Mouse (Mus musculus) stomach, embryonic 14.5 days (tissue): ENCODE data around the gene Tcap. TPM values are rescaled to one million over a fixed set of nuclear protein-coding genes. Genes with fewer than 3 reads are reported as not detected.
A peak's percentile ranks its signal among the peaks of the same experiment; 100 is the strongest.

Experiments used
- ATAC-seq: fragments of 200-750 bp; cut with Nextera tagmentation; 2 replicates; pipeline ENCODE4 v1.8.0; 2017; ENCODE audit warnings: low read depth, moderate TSS enrichment; ENCODE audit not compliant: insufficient number of reproducible peaks, insufficient read depth, low FRiP score
- H3K27ac ChIP-seq: fragments of 300-500 bp; sonication (generic); 2 replicates; pipeline ENCODE4 v1.5.1; 2014; ENCODE audit warnings: mild to moderate bottlenecking, low read length, moderate library complexity, mixed read lengths
- H3K27me3 ChIP-seq: fragments of 300-500 bp; sonication (generic); 2 replicates; pipeline ENCODE4 v1.6.1; 2014; ENCODE audit warnings: low read length, control low read depth, mixed read lengths; ENCODE audit not compliant: control insufficient read depth, insufficient read depth
- H3K36me3 ChIP-seq: fragments of 300-500 bp; sonication (generic); 2 replicates; pipeline ENCODE4 v1.6.1; 2014; ENCODE audit warnings: mild to moderate bottlenecking, control low read depth, low read length, moderate library complexity, mixed read lengths; ENCODE audit not compliant: control insufficient read depth, insufficient read depth
- H3K4me1 ChIP-seq: fragments of 300-500 bp; sonication (generic); 2 replicates; pipeline ENCODE4 v1.6.1; 2014; ENCODE audit warnings: low read length, control low read depth, mixed read lengths; ENCODE audit not compliant: control insufficient read depth, insufficient read depth
- H3K4me2 ChIP-seq: fragments of 300-500 bp; sonication (generic); replicated peaks from 2 replicates; pipeline ENCODE4 v1.6.1; 2014; ENCODE audit warnings: low read depth, low read length, control low read depth
- H3K4me3 ChIP-seq: fragments of 300-500 bp; sonication (generic); 2 replicates; pipeline ENCODE4 v1.5.1; 2014; ENCODE audit warnings: low read depth, low read length, control low read depth
- H3K9ac ChIP-seq: fragments of 300-500 bp; sonication (generic); replicated peaks from 2 replicates; pipeline ENCODE4 v1.6.1; 2014; ENCODE audit warnings: low read depth, mild to moderate bottlenecking, control low read depth, low read length, moderate library complexity, mixed read lengths
- H3K9me3 ChIP-seq: fragments of 300-500 bp; sonication (generic); 2 replicates; pipeline ENCODE4 v1.6.1; 2016; ENCODE audit warnings: low read depth, low read length, control low read depth; ENCODE audit not compliant: control insufficient read depth
- WGBS: fragments of 180-500 bp; shearing (Covaris S2); extraction: QIAGEN DNeasy Blood & Tissue Kit; methylation state at CpG from one replicate; pipeline ENCODE4 v1.1.7; 2014; 5-methylcytosine and 5-hydroxymethylcytosine counted together
- polyA plus RNA-seq: library from polyadenylated mRNA; unstranded; fragments of >200 nt; fragmentation: Nextera tagmentation; extraction: Ambion mirVana; gene quantifications from 2 replicates; pipeline ENCODE4 v1.2.1, GENCODE M21; 2014

Gene Tcap
- polyA plus RNA-seq, 1 experiment from 2014 or later, result 0.27 TPM

GRCm38 (mm10) chr11:98340597-98340996 is 43.0 kb upstream of the Tcap start:
- Histone ChIP-seq H3K27ac (no peak overlapping the region), H3K9me3 (no peaks in the 10 kb centered on the region), H3K9ac (no peak overlapping the region), H3K4me1 (peaks cover 10% of the 10 kb centered on the region), H3K36me3 (no peaks in the 10 kb centered on the region), H3K27me3 (peaks cover 57% of the 10 kb centered on the region), H3K4me3 (no peak overlapping the region), H3K4me2 (no peak overlapping the region)
- ATAC-seq, result no peak
- 2% methylated on average over 2 of the region's 4 CpGs for WGBS

GRCm38 (mm10) chr11:98341174-98341573 is 42.4 kb upstream of the Tcap start:
- WGBS, result 59% methylated on average over 4 of the region's 4 CpGs
- Histone ChIP-seq H3K27me3 (peaks cover 53% of the 10 kb centered on the region), H3K9me3 (no peaks in the 10 kb centered on the region)

GRCm38 (mm10) chr11:98342000-98342945 is 41.3 kb upstream of the Tcap start:
- WGBS, result 2% methylated on average over 29 of the region's 29 CpGs

More at GRCm38 (mm10) chr11:98341174-98341573, 42.4 kb upstream of the Tcap start:
- Histone ChIP-seq H3K4me2 (no peak overlapping the region), H3K27ac (no peak overlapping the region), H3K4me1 (peaks cover 10% of the 10 kb centered on the region), H3K4me3 (no peak overlapping the region), H3K9ac (no peak overlapping the region), H3K36me3 (no peaks in the 10 kb centered on the region)
- no peak for ATAC-seq

GRCm38 (mm10) chr11:98345253-98345652 is 38.4 kb upstream of the Tcap start:
- no peak overlapping the region for H3K9ac ChIP-seq
- WGBS, result 3% methylated on average over 14 of the region's 14 CpGs
- H3K9me3 ChIP-seq, result no peaks in the 10 kb centered on the region
- peaks cover 48% of the 10 kb centered on the region for H3K27me3 ChIP-seq
- no peak overlapping the region for H3K27ac ChIP-seq
- H3K4me3 ChIP-seq, result no peak overlapping the region
- ATAC-seq, result no peak
- H3K36me3 ChIP-seq, result no peaks in the 10 kb centered on the region
- H3K4me1 ChIP-seq, result peaks cover 13% of the 10 kb centered on the region
- H3K4me2 ChIP-seq, result peak overlapping the region; percentile 25; the same call in 1 of the 2 replicates

More at GRCm38 (mm10) chr11:98342000-98342945, 41.3 kb upstream of the Tcap start:
- H3K27me3 ChIP-seq, result peaks cover 50% of the 10 kb centered on the region
- no peak overlapping the region for H3K27ac ChIP-seq
- H3K9me3 ChIP-seq, result no peaks in the 10 kb centered on the region
- peak overlapping the region; percentile 23 for H3K4me3 ChIP-seq
- no peaks in the 10 kb centered on the region for H3K36me3 ChIP-seq
- peak overlapping the region; percentile 59 for H3K4me2 ChIP-seq
- peak; percentile 46; the same call in 1 of the 2 replicates for ATAC-seq
- H3K4me1 ChIP-seq, result peaks cover 10% of the 10 kb centered on the region
- H3K9ac ChIP-seq, result no peak overlapping the region

GRCm38 (mm10) chr11:98346168-98346567 is 37.4 kb upstream of the Tcap start:
- no peak for ATAC-seq
- Histone ChIP-seq H3K27me3 (peaks cover 53% of the 10 kb centered on the region), H3K4me3 (no peak overlapping the region), H3K27ac (no peak overlapping the region), H3K4me2 (no peak overlapping the region), H3K4me1 (peaks cover 13% of the 10 kb centered on the region), H3K9me3 (no peaks in the 10 kb centered on the region), H3K9ac (no peak overlapping the region), H3K36me3 (no peaks in the 10 kb centered on the region)
- 13% methylated on average over 9 of the region's 9 CpGs for WGBS

- peaks cover 8% of the 10 kb centered on the region; the same call in 1 of the 2 replicates for H3K4me1 ChIP-seq
- no peak overlapping the region for H3K27ac ChIP-seq
- H3K9ac ChIP-seq, result no peak overlapping the region
- H3K9me3 ChIP-seq, result no peaks in the 10 kb centered on the region
- H3K27me3 ChIP-seq, result peaks cover 53% of the 10 kb centered on the region
- no peak overlapping the region for H3K4me3 ChIP-seq
- no peak for ATAC-seq
- H3K4me2 ChIP-seq, result no peak overlapping the region
- no peaks in the 10 kb centered on the region for H3K36me3 ChIP-seq
- 7% methylated on average over 12 of the region's 12 CpGs for WGBS
These were observed 36.1 kb upstream of the Tcap start for GRCm38 (mm10) chr11:98347385-98348082.

- H3K27ac ChIP-seq, result no peak within 1 kb of the TSS
- peak within 1 kb of the TSS; percentile 14; the same call in 1 of the 2 replicates for H3K9ac ChIP-seq
- peak within 1 kb of the TSS; percentile 50 for H3K4me3 ChIP-seq
- no peaks in the 10 kb centered on the region for H3K9me3 ChIP-seq
- peaks cover 53% of the 10 kb centered on the region for H3K27me3 ChIP-seq
- H3K36me3 ChIP-seq, result no peaks in the 10 kb centered on the region
- 1% methylated on average over 54 of the region's 55 CpGs for WGBS
- peak within 1 kb of the TSS; percentile 86 for H3K4me2 ChIP-seq
- H3K4me1 ChIP-seq, result peaks cover 8% of the 10 kb centered on the region; the same call in 1 of the 2 replicates
- peak; percentile 67 for ATAC-seq
These were observed 35.3 kb upstream of the Tcap start, which contains the start of gene Ppp1r1b for GRCm38 (mm10) chr11:98348083-98348961. TSS of gene Ppp1r1b (plus strand) at chr11:98348404.
